Mouse (Mus musculus) E14TG2a.4 (cell line): ENCODE data around the gene Thyn1.

ENCODE experiments used
- CTCF ChIP-seq: conservative IDR thresholded peaks from 2 replicates; pipeline ENCODE4 v1.5.1; 2014; ENCODE audit warnings: low read length
- NANOG ChIP-seq: IDR thresholded peaks from 2 replicates; pipeline ENCODE4 v1.6.1; 2014; ENCODE audit warnings: borderline replicate concordance, low read length, mixed read lengths

DNA sequence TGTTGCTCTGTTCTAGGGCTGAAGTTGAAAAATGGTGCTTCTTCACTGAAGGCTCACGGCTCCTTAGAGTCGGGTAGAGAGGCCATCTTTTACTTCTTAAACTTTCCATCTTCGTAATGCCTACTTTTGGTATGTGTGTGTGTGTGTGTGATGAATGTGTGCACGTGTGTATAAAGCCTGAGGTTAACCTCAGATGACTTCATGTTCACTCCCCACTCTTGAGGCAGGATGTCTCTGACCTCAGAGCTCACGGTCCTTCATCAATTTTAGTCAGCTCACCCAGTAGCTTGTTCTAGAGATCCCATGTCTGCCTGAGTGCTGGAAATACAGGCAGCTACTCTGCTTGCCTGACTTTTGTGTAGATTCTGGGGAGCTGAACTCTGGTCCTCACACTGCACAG lies 44.4 kb downstream of the Thyn1 start:
- TF ChIP-seq CTCF (no peak), NANOG (no peak)
